Mouse (Mus musculus): ENCODE measurements around the gene Tsga10ip. TPM values are rescaled to one million over a fixed set of nuclear protein-coding genes. Genes with fewer than 3 reads are reported as not detected.
A peak's percentile ranks its signal among the peaks of the same experiment; 100 is the strongest.

Tsga10ip gene
- total RNA-seq (2021) = 1 to 10 TPM in 1 of 2 experiments, under 1 TPM in 1; 0.17 to 2.8 TPM

GRCm38 (mm10) chr19:5402293-5402692 lies at the start of gene Tsga10ip:
Tsga10ip (minus strand) TSS chr19:5402526.
- intact Hi-C loops (cut with DNase I) = no loop called here
- no peak for DNase-seq

GRCm38 (mm10) chr19:5451766-5452165 lies 49.4 kb upstream of the Tsga10ip start:
- intact Hi-C loops (cut with DNase I) = no loop called here
- no peak for DNase-seq

- intact Hi-C loops (cut with DNase I) = no loop called here
- no peak for DNase-seq
Measured at GRCm38 (mm10) chr19:5449673-5450072, 47.3 kb upstream of the Tsga10ip start.

DNA sequence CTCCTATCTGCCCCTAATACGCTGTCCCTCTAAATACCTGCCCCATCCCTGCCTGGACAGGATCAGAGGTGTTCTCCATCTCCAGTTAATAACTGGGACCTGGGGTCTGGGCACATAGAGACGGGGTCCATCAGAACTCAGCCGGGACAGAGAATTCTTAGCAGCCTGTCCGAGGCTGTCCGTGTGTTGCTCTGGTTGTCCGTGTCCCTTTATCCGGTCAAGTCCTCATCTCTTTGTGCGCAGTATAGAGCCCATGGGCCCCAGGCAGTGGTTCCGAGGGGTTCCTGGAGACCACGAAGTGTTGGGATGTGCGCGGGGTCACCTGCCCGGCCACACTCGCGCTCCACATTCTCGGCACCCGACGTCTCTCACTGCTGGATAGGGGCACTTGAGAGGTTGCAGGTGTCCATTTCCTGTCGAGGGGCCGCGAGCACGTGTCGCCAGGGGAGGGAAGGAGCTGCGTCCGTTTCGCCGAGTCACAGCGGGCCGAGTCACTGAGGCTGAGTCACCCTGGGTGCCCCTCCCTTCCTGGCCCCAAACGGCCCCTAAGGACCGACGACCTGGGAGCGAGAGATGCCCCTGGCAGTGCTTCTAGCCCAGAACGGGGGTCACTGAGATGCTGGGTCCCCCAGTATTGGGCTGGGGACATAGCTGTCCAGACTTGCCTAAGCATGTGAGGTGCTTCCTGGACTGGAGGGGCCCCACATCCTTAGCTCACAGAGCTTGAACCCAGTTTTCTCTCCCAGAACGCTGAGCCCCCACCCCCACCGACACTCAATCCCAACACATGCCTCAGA lies 46.2 kb upstream of the Tsga10ip start:
- DNase-seq = no peak
- intact Hi-C loops (cut with DNase I) = no loop called here

DNA sequence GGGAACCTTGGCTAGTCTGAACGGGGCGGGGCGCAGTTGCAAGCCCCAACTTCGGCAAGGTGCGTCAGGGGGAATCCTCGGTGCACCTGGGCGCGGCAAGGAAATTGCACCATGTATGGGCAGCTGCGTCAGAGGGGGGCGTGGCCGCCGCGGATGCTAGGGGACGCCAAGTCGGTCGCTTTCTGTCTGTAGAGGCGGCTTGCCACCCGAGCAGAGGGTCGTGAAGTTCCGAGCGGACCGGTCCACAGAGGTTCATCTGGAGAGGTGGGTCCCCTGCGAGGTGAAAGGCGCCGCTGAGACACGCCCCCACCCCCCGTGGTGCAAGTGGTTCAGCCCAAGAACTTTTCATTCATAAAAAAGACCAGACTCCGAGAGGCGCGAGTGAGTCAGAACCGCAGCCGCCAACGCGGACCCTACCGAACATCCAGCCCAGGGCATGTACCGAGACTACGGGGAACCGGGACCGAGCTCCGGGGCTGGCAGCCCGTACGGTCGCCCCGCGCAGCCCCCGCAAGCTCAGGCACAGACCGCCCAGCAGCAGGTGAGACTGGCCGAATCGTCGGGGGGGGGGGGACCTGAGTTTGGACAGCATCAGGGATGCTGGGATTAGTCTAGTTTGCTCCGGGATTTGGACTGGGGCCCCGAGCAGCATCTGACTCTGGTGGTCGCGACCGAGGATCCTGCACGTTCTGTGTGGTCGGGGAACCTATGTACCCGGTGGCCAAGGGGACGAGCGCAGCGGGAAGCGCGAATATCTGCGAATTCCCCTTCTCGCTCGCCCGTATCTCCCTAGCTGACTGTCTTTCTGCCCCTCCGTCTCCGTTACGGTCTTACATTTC lies 45.4 kb upstream of the Tsga10ip start, which contains the start of gene Fosl1:
Gene Fosl1 (plus strand): TSS at position 33 of the 839 bp plus-strand sequence.
- intact Hi-C loops (cut with DNase I) = no loop called here
- DNase-seq = peak; percentile 68 to 71

DNA sequence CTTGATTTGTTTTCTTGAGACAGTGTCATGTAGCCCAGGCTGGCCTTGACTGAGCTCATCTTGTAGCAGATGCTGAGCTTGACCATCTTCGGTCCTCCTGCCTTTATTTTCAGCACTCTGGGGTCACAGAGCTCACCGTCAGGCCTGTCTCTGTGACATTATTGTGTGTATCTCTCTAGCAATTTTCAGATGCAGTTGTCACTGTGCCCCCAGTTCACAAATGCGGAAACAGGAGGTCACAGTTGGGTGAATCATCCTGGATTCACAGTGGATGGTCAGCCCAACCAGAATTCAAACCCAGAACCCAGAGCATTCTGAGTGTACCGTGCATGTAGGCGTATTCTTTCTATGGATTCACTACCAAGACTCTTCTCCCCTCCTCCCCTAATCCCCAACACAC lies 43.4 kb upstream of the Tsga10ip start:
- intact Hi-C loops (cut with DNase I) = no loop called here
- no peak for DNase-seq

- intact Hi-C loops (cut with DNase I) = no loop called here
- DNase-seq = no peak
Measured at GRCm38 (mm10) chr19:5444954-5445353, 42.6 kb upstream of the Tsga10ip start.

DNA sequence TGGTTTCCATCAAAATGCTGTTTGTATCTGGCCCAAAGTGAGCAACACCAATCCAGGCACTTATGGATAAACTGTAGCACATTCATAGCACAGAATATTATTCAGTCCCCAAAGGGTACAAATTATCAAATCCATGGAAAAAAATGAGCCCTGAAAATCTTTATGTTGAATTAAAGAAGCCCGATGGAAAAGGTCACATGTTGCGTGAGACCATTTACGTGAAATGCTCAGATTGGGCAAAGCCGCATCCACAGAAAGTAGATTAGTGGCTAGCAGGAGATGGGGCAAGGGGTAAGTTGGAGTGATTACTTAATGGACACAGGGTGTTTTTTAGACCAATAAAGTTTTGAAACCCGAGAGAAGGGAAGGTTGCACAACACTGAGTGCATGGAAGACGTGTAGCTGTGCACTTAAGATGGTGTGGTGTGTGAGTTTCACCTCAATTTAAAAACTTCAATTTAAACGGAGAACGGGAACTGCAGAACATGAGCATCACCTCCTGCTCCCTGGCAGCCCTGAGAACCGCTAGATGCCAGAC lies 42.1 kb upstream of the Tsga10ip start:
- no peak for DNase-seq

DNA sequence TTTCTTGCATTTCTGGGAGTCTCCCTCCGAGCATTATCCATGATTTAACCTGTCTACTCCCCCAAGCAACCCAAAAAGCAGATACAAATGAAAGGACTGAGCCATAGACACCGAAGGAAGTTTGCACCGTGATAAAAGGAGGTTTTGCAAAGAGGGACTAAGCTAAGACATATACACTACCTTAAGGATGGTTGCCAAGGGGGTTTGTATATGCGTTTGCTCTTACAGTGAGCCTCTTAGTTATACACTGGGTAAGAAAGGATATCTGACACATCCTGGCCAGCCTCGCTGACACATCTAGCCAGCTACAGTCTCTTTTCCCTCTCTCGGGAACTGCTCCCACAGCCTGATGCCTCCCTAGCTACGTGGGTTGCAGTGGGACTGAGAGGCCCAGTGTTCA lies 31.6 kb upstream of the Tsga10ip start:
- DNase-seq = no peak
- intact Hi-C loops (cut with DNase I) = loop anchor here (1.0 to 5.0 kb wide), 3 partner anchors 21 to 133 kb away; partner anchors contain the start of genes Ap5b1 and Mus81

More for the DNA sequence above, 42.1 kb upstream of the Tsga10ip start:
- intact Hi-C loops (cut with DNase I) = no loop called here

DNA sequence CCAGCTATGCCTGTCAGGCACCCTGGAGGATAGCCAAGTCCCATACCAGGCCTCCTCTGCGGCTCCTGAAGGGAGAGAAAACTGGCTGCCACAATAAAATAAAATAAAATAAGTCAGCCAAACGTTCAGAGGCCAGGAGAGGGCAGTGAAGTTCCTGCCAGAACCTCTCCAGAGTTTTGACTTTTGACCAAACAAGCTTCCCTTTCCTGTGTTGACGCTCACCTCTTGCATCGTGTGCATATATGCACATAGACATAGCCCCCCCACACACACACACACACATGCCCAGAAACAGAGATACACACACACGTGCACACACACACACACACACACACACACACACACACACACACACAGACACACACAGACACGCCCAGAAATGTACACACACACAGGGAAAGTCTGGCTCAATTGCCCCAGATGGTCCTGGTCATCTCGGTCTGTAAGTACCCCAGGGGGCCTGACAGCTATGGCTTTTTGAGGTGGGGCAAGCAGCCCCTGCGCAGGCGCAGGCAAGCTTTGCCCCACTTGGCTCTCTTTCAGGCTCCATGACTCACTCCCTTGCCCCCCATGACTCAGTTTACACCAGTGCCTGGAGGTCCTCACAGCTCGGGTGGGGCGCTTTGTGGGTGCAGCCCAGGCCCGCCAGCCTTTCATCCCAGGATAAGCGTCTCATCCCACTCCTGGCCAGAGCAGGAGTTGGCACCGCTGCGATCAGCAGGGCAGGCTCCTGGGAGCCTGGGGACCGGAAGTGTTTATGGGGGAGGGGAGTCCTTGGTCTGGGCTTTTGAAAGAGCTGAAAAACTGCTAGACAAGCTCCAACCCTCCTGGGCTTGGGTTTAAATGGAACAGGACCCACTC lies 30.9 kb upstream of the Tsga10ip start:
- intact Hi-C loops (cut with DNase I) = loop anchor here (1.0 to 5.0 kb wide), 3 partner anchors 22 to 134 kb away; partner anchors contain the start of genes Ap5b1 and Mus81
- DNase-seq = peak; percentile 45 to 64

GRCm38 (mm10) chr19:5431911-5432464 lies 29.7 kb upstream of the Tsga10ip start:
- DNase-seq = peak in 1 of 2 experiments; percentile 24
- intact Hi-C loops (cut with DNase I) = loop anchor here (5.0 kb wide), 1 partner anchor 135 kb away; the partner anchor contains the start of gene Ap5b1

GRCm38 (mm10) chr19:5430408-5430807 lies 28.1 kb upstream of the Tsga10ip start:
- peak in 1 of 2 experiments; percentile 7 for DNase-seq
- intact Hi-C loops (cut with DNase I) = loop anchor here (5.0 kb wide), 1 partner anchor 137 kb away; the partner anchor contains the start of gene Ap5b1

- intact Hi-C loops (cut with DNase I) = loop anchor here (5.0 kb wide), 2 partner anchors 93 to 137 kb away; partner anchors contain the start of genes Ap5b1 and Catsper1
- DNase-seq = peak in 1 of 2 experiments; percentile 53
Measured at GRCm38 (mm10) chr19:5429806-5430205, 27.5 kb upstream of the Tsga10ip start.

GRCm38 (mm10) chr19:5429219-5429618 lies 26.9 kb upstream of the Tsga10ip start:
- DNase-seq = no peak
- intact Hi-C loops (cut with DNase I) = loop anchor here (5.0 kb wide), 1 partner anchor 92 kb away; the partner anchor contains the start of gene Catsper1

DNA sequence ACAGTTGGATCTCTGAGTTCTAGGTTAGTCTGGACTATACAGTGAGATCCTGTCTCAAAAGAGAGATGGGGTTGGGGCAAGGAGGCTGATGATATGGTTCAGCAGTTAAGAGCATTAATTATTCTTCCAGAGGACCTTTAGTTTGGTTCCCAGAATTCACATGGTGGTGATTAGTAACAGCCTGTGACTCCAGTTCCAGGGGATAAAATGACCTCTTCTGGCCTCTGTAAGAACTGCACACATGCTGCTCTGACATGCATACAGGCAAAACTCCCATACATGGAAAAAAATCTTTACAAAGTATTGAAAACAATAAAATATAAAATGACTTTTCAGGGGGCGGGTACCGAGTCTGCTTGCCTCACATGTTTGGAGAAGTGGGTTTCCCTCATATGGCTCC lies 25.8 kb upstream of the Tsga10ip start:
- DNase-seq = peak in 1 of 2 experiments; percentile 40
- intact Hi-C loops (cut with DNase I) = loop anchor here (5.0 kb wide), 1 partner anchor 91 kb away; the partner anchor contains the start of gene Catsper1

- intact Hi-C loops (cut with DNase I) = loop anchor here (5.0 kb wide), 1 partner anchor 89 kb away; the partner anchor contains the start of gene Catsper1
- DNase-seq = no peak
Measured at GRCm38 (mm10) chr19:5426640-5427290, 24.4 kb upstream of the Tsga10ip start.

DNA sequence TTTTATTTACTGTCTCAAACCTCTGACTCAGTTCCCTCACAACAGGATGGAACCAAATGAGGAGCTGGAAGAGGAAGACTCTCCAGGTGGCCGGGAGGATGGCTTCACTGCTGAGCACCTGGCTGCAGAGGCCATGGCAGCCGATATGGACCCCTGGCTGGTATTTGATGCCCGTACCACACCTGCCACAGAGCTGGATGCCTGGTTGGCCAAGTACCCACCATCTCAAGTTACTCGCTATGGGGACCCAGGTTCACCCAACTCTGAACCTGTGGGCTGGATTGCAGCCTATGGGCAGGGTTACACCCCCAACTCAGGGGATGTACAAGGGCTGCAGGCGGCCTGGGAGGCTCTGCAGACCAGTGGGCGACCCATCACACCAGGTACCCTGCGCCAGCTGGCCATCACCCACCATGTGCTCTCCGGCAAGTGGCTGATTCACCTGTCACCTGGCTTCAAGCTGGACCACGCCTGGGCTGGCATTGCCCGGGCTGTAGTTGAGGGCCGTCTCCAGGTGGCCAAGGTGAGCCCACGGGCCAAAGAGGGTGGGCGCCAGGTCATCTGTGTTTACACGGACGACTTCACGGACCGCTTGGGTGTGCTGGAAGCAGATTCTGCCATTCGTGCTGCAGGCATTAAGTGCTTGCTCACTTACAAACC lies 23.7 kb upstream of the Tsga10ip start:
- intact Hi-C loops (cut with DNase I) = loop anchor here (2.0 to 5.0 kb wide), 2 partner anchors 59 to 89 kb away; partner anchors contain the start of genes Banf1, Catsper1 and Eif1ad
- DNase-seq = no peak

All from heart, postnatal 36 days (tissue).